Mouse (Mus musculus) gastrocnemius, adult 2 months (tissue): ENCODE results near the gene Olfr223. TPM values are rescaled to one million over a fixed set of nuclear protein-coding genes. Genes with fewer than 3 reads are reported as not detected.

Source experiments
- DNase-seq: peaks from one replicate; pipeline ENCODE4 v3.0.0; 2022
- H3K27ac ChIP-seq: fragments of 200-600 bp; 2 replicates; pipeline ENCODE4 v1.8.1; 2022; ENCODE audit warnings: mild to moderate bottlenecking
- H3K4me3 ChIP-seq: fragments of 200-600 bp; 2 replicates; pipeline ENCODE4 v1.8.1; 2022; ENCODE audit warnings: mild to moderate bottlenecking, moderate library complexity
- CTCF ChIP-seq: fragments of 200-600 bp; IDR thresholded peaks from 2 replicates; pipeline ENCODE4 v1.8.1; 2022; ENCODE audit warnings: antibody characterized with exemption, mild to moderate bottlenecking, moderate library complexity
- intact Hi-C: fragments of 180-260 bp; cut with DNase I; formaldehyde crosslinking; loops from one replicate; pipeline ENCODE4 v1.15.1; 2025
- long read RNA-seq, 2 experiments: library from polyadenylated mRNA; stranded (forward); transcript quantifications; one replicate each; pipeline ENCODE4 v2.0.0; 2021
- total RNA-seq, 2 experiments: library from RNA; stranded (reverse); gene quantifications; 2 replicates each; pipeline ENCODE4 v1.2.3; 2021

Olfr223 gene
- total RNA-seq: not detected
- long read RNA-seq, experiment 1: 0 reads
- long read RNA-seq, experiment 2: 0 reads

DNA sequence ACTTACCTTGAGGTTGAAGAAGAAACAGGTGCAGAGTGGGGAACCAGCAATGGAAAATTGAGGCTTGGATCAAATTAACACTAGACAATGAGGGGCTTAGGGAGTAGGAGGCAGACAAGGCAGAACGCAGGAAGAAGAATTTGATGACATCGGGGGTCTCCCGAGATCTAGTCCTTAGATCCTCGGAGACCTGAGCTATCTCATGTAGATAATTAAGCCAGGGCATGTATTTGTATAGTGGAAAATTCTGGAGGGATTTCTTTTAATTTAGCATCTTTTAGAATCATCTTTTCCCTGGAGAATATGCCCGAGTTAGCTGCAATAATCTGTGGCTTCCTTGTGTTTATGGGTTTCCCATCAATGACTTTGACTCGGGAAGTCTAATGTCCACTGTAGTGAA, at the start of gene Olfr223:
Olfr223 (minus strand) TSS at position 101 of the 400 bp plus-strand sequence.
- no peak within 1 kb of the TSS for H3K27ac ChIP-seq
- no peak within 1 kb of the TSS for H3K4me3 ChIP-seq
- DNase-seq: no peak
- intact Hi-C loops: no loop called here
- TF ChIP-seq CTCF: no peak

DNA sequence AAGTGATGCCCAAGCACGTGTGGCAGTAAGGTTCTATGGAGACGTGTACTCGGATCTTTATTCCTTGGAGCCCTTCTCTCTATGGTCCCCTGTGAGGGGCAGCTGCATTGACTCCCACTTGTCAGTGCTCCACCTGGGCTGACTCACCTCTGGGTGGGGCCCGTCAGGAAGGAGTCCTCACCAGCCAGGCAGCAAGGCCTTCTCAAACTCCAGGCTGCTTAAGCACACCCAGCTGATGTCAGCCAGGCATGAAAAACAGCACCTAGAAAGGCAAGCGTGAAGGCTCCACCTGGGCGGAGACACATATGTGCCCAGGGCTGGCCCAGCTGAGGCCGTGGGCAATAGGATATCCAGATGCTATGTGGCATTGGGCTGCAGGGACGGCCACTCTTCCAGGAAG, 49.3 kb upstream of the Olfr223 start:
- H3K4me3 ChIP-seq: no peak overlapping the region
- no peak overlapping the region for H3K27ac ChIP-seq
- intact Hi-C loops: no loop called here
- TF ChIP-seq CTCF: no peak
- DNase-seq: no peak

DNA sequence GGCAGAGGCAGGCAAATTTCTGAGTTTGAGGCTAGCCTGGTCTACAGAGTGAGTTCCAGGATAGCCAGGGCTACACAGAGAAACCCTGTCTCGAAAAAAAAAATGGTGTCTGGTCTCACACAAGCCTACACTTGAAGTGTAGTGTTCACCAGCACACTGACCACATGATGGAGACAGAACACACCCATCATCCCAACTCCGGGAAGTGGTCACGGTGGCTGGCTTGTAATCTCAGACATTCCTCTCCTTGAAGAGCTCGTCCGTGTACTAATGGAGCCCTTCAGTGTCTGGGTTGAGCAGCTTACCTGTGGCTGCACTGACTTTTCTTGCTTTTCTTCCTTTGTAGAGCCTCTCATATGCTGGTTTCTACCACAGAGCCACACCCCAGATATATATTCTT, 48.1 kb upstream of the Olfr223 start:
- peak; percentile 39 for DNase-seq
- Histone ChIP-seq H3K4me3 (no peak overlapping the region), H3K27ac (no peak overlapping the region)
- peak; percentile 56 for TF ChIP-seq CTCF
- intact Hi-C loops: no loop called here

DNA sequence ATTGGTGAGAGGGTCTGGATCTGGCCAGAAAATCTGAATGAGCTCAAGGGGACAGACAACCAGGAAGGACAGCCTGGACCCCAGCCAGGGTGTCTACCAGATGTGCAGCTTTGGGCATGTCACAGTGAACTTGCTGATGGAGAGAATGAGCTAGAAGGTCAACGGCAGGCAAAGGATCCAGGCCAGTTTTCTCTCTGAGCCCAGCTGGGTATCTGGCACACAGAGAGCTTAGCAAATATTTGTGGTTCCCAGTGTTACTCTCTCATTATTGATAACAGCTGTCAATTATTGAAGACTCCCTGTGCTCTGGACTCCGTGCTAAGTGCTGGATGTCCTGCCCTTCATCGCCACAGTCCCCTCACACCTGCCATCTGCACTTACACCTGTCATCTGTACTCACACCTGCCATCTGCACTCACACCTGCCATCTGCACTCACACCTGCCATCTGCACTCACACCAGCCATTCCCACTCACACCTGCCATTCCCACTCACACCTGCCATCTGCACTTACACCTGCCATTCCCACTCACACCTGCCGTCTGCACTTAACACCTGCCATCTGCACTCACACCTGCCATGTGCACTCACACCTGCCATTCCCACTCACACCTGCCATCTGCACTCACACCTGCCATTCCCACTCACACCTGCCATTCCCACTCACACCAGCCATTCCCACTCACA, 47.0 kb upstream of the Olfr223 start:
- no peak for TF ChIP-seq CTCF
- no peak overlapping the region for H3K27ac ChIP-seq
- H3K4me3 ChIP-seq: no peak overlapping the region
- DNase-seq: no peak
- intact Hi-C loops: no loop called here

DNA sequence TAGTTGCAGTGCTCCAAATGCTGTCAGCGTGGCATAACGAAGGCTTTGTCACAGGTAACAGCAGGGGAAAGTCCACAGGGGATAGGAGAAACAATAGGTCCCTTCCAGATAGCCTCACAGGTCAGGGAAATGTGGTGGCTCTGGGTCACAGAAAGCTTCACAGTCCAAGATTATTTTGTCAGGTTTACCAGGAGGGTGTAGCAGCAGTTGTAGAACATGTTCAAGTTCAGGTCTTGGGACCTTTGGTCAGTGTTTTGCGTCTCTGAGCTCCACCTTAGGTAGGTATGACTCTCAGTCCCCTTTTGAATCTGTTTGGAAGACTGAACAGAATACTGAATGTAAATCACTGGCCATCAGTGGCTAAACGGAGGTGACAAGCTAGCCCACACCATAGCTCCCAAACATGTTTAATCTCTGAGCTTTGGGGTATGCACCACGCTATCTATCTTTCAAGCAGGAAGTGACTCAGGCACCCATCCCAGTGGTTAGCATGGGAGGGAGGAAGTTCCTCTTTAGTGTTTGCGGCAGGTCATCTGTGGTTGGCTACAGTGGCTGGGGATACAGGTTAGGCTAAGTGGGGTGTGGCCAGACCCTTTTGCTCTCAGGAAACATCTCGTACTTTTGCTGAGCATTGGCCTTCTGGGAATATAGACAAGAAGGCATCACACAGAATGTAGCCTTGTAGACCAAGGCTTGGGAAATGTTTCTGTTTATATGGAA, 43.8 kb upstream of the Olfr223 start:
- DNase-seq: no peak
- Histone ChIP-seq H3K4me3 (no peak overlapping the region), H3K27ac (peak overlapping the region; percentile 25)
- no peak for TF ChIP-seq CTCF
- intact Hi-C loops: loop anchor here (2.0 kb wide), 1 partner anchor 24 kb away; the partner anchor contains the start of gene Mprip

DNA sequence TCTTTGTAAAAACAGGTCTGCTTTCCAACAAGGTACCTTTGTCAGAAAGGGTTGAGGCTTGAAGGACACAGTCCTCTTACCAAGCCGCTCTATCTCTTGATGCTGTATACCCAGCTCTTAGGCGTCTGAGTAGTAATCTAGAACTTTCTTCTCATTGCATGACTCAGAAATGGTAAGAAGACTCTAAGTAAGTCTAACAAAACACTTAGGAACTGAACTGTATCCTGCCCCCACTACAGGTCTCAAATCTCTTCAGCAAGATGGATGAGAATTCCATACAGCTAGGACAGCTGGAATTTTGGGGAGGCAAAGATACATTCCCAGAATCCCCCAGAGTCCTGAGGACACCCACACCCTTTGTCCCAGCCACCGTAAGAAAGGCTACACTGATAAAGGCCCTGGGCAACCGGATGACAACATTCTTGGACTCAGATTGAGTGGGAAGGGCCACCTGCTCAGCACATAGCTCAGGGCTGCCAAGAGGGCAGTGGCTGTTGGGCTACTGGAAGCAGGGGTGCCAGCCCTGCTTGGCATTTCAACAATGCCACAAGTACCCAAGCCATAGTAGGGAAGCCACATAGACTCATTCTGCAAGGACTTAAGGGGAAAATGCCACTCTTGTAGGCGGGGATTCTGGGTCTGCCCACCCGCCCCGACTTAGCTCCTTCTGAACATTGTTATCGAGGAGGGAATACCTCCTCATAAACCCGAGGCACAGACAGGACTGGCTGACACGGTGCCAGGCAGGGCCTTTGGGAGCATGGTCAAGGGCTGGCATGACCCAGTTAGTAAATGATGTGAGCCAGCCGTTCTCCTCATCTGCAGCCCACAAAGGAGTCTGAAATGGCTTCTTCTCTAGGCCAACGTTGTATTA, 43.0 kb upstream of the Olfr223 start:
- no peak for TF ChIP-seq CTCF
- DNase-seq: peak; percentile 34
- Histone ChIP-seq H3K4me3 (no peak overlapping the region), H3K27ac (peak overlapping the region; percentile 28)
- intact Hi-C loops: loop anchor here (2.0 kb wide), 1 partner anchor 25 kb away; the partner anchor contains the start of gene Mprip

DNA sequence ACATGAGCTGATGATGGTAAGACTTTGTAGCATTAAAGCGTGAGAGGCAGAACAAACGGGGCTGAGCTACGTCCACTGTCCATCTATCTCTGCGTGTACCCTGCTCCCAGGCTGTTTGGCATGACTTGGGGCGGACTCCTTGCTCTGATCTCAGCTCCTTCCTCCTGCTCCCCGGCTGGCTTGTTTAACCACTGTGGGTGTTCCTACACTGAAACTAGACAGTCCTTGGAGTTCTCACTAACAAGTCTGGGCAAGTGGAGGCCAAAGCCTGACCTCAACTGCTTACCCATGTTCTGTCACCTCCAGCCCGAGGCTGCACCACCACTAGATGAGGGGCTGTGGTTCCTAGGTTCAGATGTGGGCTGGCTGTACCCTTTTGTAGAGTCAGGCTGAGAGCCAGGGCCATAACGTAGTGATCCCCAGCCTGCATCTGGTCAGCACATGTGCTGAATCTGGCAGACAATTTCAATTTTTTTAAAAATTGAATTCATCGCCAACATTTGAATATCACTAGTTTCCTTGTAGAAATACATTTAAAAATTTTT, 42.2 kb upstream of the Olfr223 start:
- intact Hi-C loops: no loop called here
- no peak overlapping the region for H3K4me3 ChIP-seq
- DNase-seq: no peak
- no peak for TF ChIP-seq CTCF
- H3K27ac ChIP-seq: peak overlapping the region; percentile 28; the same call in 1 of the 2 replicates

DNA sequence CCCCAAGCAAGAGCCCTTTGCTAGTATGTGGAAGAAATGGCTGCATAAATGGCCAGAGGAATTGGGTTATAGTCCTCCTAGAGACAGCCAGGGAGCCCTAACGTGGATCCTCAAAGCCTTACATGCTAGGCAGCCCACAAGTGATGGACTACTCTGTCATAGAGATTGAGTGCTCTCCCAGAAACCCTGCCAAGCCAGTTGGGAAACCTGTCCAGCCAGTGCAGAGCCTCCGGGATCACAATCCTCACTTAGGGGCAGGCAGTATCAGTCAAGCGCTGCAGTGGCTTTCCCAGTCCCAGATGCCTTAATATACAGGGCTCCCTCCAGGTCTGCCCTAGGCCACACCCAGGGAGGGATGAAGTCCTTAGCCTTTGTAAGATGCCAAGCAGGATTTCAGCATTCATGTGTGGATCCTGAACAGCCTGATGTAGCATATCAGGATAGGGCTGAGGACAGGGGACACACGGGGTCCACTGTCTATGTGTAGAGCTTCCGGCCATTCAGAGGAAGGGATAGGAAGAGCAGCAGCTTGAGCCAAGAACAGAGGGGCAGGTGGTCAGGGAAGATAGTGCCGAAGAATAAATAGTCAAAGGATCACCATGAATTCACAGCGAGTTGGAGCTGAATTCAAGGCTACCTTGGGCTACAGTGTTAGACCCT, 41.0 kb upstream of the Olfr223 start:
- intact Hi-C loops: loop anchor here (5.0 kb wide), 1 partner anchor 98 kb away; no protein-coding TSS in a partner anchor
- Histone ChIP-seq H3K4me3 (no peak overlapping the region), H3K27ac (no peak overlapping the region)
- no peak for TF ChIP-seq CTCF
- no peak for DNase-seq

DNA sequence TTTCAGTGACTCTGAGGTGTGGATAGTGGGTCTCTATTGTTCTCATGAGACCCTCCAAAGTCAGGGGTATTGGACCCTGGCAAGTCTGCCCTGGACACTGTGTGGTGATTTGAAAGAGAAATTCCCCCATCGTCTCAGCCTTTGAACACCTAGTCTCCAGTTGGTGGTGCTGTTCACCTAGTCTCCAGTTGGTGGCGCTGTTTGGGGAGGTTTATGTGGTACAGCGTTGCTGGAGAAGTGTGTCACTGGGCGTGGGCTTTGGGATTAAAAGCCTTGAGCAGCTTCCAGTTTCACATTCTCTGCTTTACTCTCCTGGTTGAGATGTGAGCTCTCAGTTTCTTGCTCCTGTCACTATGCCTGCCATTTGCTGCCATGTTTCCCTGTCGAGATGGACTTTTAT, 39.9 kb upstream of the Olfr223 start:
- Histone ChIP-seq H3K27ac (no peak overlapping the region), H3K4me3 (no peak overlapping the region)
- DNase-seq: peak; percentile 69
- intact Hi-C loops: loop anchor here (2.0 to 5.0 kb wide), 2 partner anchors 99 to 114 kb away; no protein-coding TSS in a partner anchor
- TF ChIP-seq CTCF: peak; percentile 84

DNA sequence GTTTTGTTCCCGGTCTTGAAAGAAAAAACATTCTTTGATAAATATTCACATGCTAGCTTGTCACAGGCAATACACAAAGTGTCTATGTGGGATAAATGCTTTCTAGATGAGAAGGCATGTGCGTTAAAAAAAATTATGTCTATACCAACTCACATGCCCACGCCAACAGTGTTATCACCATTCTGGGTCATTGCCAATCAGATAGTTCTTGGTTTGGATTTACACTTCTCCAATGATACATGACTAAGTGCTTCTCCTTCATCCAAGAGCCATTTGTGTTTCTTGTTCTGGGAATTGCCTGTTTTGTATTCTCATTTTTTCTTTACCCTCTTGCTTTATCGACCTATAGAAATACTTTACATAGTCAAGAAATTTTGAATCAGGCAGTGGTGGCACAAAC, 38.9 kb upstream of the Olfr223 start:
- Histone ChIP-seq H3K27ac (no peak overlapping the region), H3K4me3 (no peak overlapping the region)
- intact Hi-C loops: loop anchor here (2.0 to 5.0 kb wide), 2 partner anchors 100 to 115 kb away; no protein-coding TSS in a partner anchor
- no peak for TF ChIP-seq CTCF
- DNase-seq: no peak

DNA sequence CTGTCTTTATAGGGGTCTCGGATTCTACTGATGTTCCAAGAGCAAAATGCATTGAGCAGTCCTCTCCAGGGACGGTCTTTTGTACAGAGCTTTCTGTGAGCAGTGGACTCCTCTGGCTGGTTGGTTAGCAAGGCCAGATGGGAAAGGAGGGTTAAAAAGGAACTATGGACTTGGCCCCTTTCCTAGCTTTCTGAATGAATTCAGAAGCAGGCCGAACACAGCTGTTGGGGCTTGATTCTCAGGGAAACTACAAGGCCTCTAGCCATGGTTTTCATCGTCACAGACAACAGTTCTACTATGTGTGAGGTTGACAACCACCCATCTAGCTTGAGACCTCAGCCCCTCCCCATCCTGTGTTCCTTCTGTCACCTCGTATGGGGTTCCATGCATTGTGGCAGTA, 36.8 kb upstream of the Olfr223 start:
- Histone ChIP-seq H3K4me3 (no peak overlapping the region), H3K27ac (no peak overlapping the region)
- intact Hi-C loops: loop anchor here (5.0 kb wide), 1 partner anchor 102 kb away; no protein-coding TSS in a partner anchor
- no peak for TF ChIP-seq CTCF
- no peak for DNase-seq

DNA sequence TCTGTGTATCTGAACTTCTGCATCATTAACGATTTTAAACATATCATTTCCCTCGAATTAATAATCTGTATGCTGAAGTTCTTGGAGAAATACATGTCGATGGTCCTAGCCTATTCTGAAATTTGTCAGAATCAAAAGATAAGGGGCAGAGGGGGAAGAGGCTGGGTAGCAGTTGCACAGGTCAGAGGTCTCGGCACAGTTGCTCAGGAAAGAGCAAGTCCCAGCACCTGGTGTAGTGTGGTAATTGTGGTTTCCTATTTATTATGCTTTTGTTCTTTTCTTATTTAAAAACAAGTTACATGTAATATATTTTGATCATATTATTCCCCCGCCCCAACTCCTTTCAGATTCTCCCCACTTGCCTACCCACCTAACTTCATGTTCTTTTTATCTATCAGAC, 35.1 kb upstream of the Olfr223 start:
- no peak for DNase-seq
- no peak overlapping the region for H3K4me3 ChIP-seq
- no peak for TF ChIP-seq CTCF
- no peak overlapping the region for H3K27ac ChIP-seq
- intact Hi-C loops: no loop called here
